Comparison of ENCODE assay signal across 9 mouse cellular contexts in genomic region chr6:73645378-73645777, GRCm38 (mm10).
"Had no signal": no experiment of that assay in that cellular context is flagged by ENCODE, and none has a peak within 500 bp of the region (broad histone marks: within the 10 kb centered on the region; RNA-seq: fewer than 3 reads in every experiment).

No protein-coding gene starts in this region.

- H3K4me2 ChIP-seq: limb, embryonic 12.5 days; midbrain, embryonic 13.5 days; neural tube, embryonic 15.5 days had no signal

- H3K4me3 ChIP-seq: limb, embryonic 12.5 days; midbrain, embryonic 13.5 days; myocyte; neural tube, embryonic 15.5 days had no signal

- H3K27ac ChIP-seq: limb, embryonic 12.5 days; liver, embryonic 14.5 days; midbrain, embryonic 13.5 days had no signal

- H3K9ac ChIP-seq: limb, embryonic 12.5 days; liver, embryonic 14.5 days; midbrain, embryonic 13.5 days; neural tube, embryonic 15.5 days had no signal

- H3K4me1 ChIP-seq: limb, embryonic 12.5 days; midbrain, embryonic 13.5 days; neural tube, embryonic 15.5 days had no signal

- H3K27me3 ChIP-seq: limb, embryonic 12.5 days; midbrain, embryonic 13.5 days; neural tube, embryonic 15.5 days had no signal

- DNase-seq: kidney, adult 8-10 months; kidney, postnatal 25 days; lung, adult 18-20 months; thymus, postnatal 36 days had no signal

- H3K36me3 ChIP-seq: limb, embryonic 12.5 days; midbrain, embryonic 13.5 days; neural tube, embryonic 15.5 days had no signal

- H3K9me3 ChIP-seq: limb, embryonic 12.5 days; midbrain, embryonic 13.5 days; neural tube, embryonic 15.5 days had no signal
